Mouse (Mus musculus): ENCODE measurements around the gene Mroh7. TPM values are rescaled to one million over a fixed set of nuclear protein-coding genes. Genes with fewer than 3 reads are reported as not detected.

Mroh7 gene
- polyA plus RNA-seq, 1 experiment from 2014 or later = 0.22 TPM

Other genes with a start within 250 kb of the Mroh7 start
- gene Bsnd, start 238.6 kb downstream of the Mroh7 start, polyA plus RNA-seq (2015; fragmentation: Nextera tagmentation; extraction: Ambion mirVana) = not detected in 2 replicates
- 7.8 and 8.9 TPM in 2 replicates for gene Dhcr24, start 169.9 kb downstream of the Mroh7 start, polyA plus RNA-seq (2015; fragmentation: Nextera tagmentation; extraction: Ambion mirVana)
- gene Lexm, start 113.7 kb downstream of the Mroh7 start, polyA plus RNA-seq (2015; fragmentation: Nextera tagmentation; extraction: Ambion mirVana) = 0.13 TPM in 1 of 2 replicates, not detected in the other
- gene Ttc22, start 108.5 kb downstream of the Mroh7 start, polyA plus RNA-seq (2015; fragmentation: Nextera tagmentation; extraction: Ambion mirVana) = 1.9 and 2.2 TPM in 2 replicates
- gene Pars2, start 79.9 kb downstream of the Mroh7 start, polyA plus RNA-seq (2015; fragmentation: Nextera tagmentation; extraction: Ambion mirVana) = 9.9 and 10.5 TPM in 2 replicates
- 118 and 119 TPM in 2 replicates for gene Ttc4, start 52.0 kb downstream of the Mroh7 start, polyA plus RNA-seq (2015; fragmentation: Nextera tagmentation; extraction: Ambion mirVana)
- not detected in 2 replicates for gene Fam151a, start 3.0 kb upstream of the Mroh7 start, polyA plus RNA-seq (2015; fragmentation: Nextera tagmentation; extraction: Ambion mirVana)
- gene Acot11, start 74.1 kb upstream of the Mroh7 start, polyA plus RNA-seq (2015; fragmentation: Nextera tagmentation; extraction: Ambion mirVana) = 1.00 and 1.4 TPM in 2 replicates
- gene Ssbp3, start 179.8 kb upstream of the Mroh7 start, polyA plus RNA-seq (2015; fragmentation: Nextera tagmentation; extraction: Ambion mirVana) = 192 and 229 TPM in 2 replicates

Measured in midbrain, embryonic 13.5 days (tissue).